Mouse (Mus musculus) CH12.LX (cell line): ENCODE results near the gene Gria2.

Experiments used
- CTCF ChIP-seq, 2 experiments: IDR thresholded peaks in 1 of 2; conservative IDR thresholded peaks in 1 of 2; 2 replicates each; pipeline ENCODE4 v1.5.1; 2011 to 2012; ENCODE audit warnings: low read depth in 2 of 2, low read length in 2 of 2, improper control_type of control experiment in 1 of 2, inconsistent platforms in 1 of 2, mild to moderate bottlenecking in 1 of 2, moderate library complexity in 1 of 2
- ELF1 ChIP-seq: IDR thresholded peaks from 2 replicates; pipeline ENCODE4 v1.6.1; 2014; ENCODE audit warnings: low read depth, mild to moderate bottlenecking, inconsistent platforms, low read length, improper control_type of control experiment
- POLR2A ChIP-seq: IDR thresholded peaks from 2 replicates; pipeline ENCODE4 v1.6.1; 2011; ENCODE audit warnings: low read depth, mild to moderate bottlenecking, improper control_type of control experiment, low read length
- POLR2AphosphoS2 ChIP-seq: IDR thresholded peaks from 2 replicates; pipeline ENCODE4 v1.6.1; 2011; ENCODE audit warnings: low read depth, low read length, improper control_type of control experiment

DNA sequence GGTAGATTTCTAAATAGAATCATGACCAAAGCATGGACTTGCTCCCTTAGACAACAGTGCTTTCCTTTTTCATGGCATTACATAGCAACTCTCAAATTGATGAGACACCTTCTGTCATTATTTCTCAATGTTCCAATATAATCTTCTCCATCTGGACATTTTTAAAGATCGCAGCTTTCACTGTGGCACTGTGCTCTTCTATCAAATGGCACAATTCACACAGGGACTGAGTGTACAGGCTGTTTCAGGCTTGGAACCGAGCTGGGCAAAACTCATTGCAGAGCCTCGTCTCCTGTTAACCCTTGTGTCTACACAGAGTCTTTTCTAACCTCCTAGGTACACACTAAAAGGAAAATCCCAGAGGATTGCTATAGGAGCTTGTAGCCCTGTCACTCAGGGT, 77.4 kb downstream of the Gria2 start:
- TF ChIP-seq POLR2A (no peak), ELF1 (no peak), POLR2AphosphoS2 (no peak), CTCF (conservative IDR thresholded peaks at IDR 0.05 in 1 of 2, IDR thresholded peaks at IDR 0.05 in 1 of 2; ENCODE audit: low read depth in 2 of 2, low read length in 2 of 2) (no peak)
